Mouse (Mus musculus): ENCODE measurements around the gene Clns1a.

The Clns1a gene

DNA sequence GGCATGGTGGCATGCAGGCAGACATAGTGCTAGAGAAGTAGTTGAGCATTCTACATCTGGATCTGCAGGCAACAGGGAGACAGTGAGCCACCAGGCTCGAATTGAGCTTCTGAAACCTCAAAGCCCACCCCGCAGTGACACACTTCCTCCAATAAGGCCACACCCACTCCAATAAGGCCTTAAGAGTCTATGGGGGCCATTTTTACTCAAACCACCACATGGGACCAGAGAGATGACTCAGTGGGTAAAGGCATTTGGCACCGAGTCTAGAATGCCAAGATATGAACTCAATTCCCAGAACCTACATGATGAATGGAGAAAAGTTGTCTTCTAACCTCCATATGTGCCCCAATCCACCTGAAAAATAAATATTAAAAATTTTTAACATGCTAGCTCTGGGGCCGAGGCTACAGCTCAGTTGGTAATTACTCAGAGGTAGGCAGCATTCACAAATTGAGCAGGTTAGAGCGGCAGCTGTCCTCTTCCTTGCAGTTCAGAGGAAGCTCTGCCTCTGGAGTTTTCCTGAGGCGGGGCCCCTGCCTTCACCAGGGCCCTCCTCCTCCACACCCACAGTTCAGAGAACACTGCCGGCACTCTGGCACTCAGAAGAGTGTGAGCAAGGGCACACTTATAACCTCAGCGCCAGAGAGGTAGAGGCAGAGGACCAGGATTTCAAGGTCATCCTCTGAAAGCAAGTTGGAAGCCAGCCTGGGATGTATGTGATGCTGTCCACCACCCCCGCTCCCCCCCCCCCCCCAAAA lies 70.2 kb downstream of the Clns1a start:
- no peak for DNase-seq

DNA sequence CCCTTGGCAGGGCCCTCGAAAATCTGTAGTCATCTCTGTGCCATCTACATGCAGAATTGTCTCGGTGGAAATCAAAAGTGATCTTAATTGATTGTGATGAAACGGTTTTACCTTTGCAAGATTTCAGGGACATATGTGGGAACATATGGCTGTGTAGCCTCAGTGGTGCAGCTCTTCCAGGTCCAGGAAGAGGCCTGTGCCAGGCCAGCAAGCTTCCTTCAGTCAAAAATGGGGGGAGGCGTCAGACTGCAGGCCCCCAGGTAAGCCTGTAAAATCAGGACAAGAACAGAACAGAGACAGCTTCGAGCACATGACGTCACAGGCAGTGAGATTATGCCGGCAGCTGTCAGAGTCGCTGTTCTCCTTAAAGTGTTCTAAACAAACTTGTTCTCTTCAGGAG lies 71.4 kb downstream of the Clns1a start:
- DNase-seq, result peak; percentile 73

DNA sequence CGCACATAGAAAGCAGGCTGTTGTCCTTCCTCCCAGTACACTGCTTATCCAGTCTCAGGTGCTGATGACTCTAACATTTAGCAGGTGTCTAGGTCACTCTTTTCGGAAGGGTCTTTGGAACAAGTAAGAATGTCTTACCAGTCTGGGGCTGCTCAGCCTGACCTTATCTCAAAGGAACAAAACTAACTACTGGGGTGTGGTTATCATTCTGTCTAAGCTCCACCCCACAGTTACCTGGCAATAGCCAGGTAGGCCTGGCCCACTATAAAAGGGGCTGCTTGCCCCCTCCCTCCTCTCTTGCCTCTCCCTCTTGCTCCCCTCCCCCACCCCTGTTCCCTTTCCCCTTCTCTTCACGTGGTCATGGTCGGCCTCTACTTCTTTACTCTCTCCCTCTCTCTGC lies 72.6 kb downstream of the Clns1a start:
- DNase-seq, result no peak

Measured in cerebellum, adult 9-11 months (tissue).